Mouse (Mus musculus) ES-Bruce4 (cell line): Measurements from ENCODE around the gene Sept1.

Experiments used
- CTCF ChIP-seq: IDR thresholded peaks from one replicate; pipeline ENCODE4 v1.8.1; 2011; ENCODE audit warnings: low read depth, low read length
- EP300 ChIP-seq: IDR thresholded peaks from 2 replicates; pipeline ENCODE4 v1.6.1; 2011; ENCODE audit warnings: low read depth, low read length; ENCODE audit not compliant: insufficient read depth
- POLR2A ChIP-seq: IDR thresholded peaks from one replicate; pipeline ENCODE4 v1.8.1; 2011; ENCODE audit warnings: low read length; ENCODE audit not compliant: insufficient read depth

DNA sequence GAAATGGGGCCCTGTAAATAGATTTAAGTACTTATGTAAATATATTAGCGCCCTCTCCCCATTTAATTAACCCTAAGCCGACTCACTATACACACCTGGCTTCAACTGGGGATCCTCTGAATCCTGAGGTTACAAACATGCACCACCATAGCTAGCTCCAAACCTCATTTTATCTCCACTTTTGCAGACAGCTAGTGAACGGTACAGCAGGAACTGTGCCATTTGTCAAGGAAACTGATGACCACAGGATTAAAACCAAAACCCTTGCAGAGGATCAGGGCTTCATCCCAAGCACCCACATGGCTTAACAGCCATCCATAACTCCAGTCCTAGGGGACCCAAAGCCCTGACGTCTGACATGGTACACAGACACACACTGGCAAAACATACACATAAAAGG lies 22.1 kb upstream of the Sept1 start:
- no peak for TF ChIP-seq EP300
- no peak for TF ChIP-seq CTCF
- TF ChIP-seq POLR2A: no peak
